Mouse (Mus musculus): Measurements from ENCODE around the gene Neurl1a. TPM values are rescaled to one million over a fixed set of nuclear protein-coding genes. Genes with fewer than 3 reads are reported as not detected.
A peak's percentile ranks its signal among the peaks of the same experiment; 100 is the strongest.

Neurl1a gene
- polyA plus RNA-seq, 1 experiment from 2014 or later, result 6.3 TPM

GRCm38 (mm10) chr19:47148267-47148847, 30.3 kb upstream of the Neurl1a start:
- peaks cover 14% of the 10 kb centered on the region for H3K27me3 ChIP-seq (replicated peaks)
- no peak for ATAC-seq (ENCODE audit: low FRiP score, low read depth)
- H3K9me3 ChIP-seq, result no peaks in the 10 kb centered on the region
- no peak overlapping the region for H3K4me3 ChIP-seq
- H3K36me3 ChIP-seq, result no peaks in the 10 kb centered on the region
- H3K4me2 ChIP-seq (replicated peaks), result no peak overlapping the region
- H3K4me1 ChIP-seq, result no peaks in the 10 kb centered on the region
- H3K27ac ChIP-seq, result no peak overlapping the region
- no peak overlapping the region for H3K9ac ChIP-seq
- WGBS, result 81% methylated on average over 5 of the region's 5 CpGs

GRCm38 (mm10) chr19:47149854-47150253, 28.8 kb upstream of the Neurl1a start:
- Histone ChIP-seq H3K9me3 (no peaks in the 10 kb centered on the region), H3K4me1 (no peaks in the 10 kb centered on the region), H3K36me3 (no peaks in the 10 kb centered on the region), H3K27ac (no peak overlapping the region), H3K9ac (no peak overlapping the region), H3K4me3 (no peak overlapping the region), H3K4me2 (replicated peaks) (no peak overlapping the region), H3K27me3 (replicated peaks) (peaks cover 14% of the 10 kb centered on the region)
- WGBS, result 46% methylated on average over 4 of the region's 4 CpGs
- ATAC-seq (ENCODE audit: low FRiP score, low read depth), result no peak

GRCm38 (mm10) chr19:47151332-47152061, 27.1 kb upstream of the Neurl1a start:
- WGBS, result 30% methylated on average over 32 of the region's 32 CpGs
- ATAC-seq (ENCODE audit: low FRiP score, low read depth), result no peak; the same call in 1 of the 2 replicates
- H3K27ac ChIP-seq, result no peak overlapping the region

GRCm38 (mm10) chr19:47152062-47152369, 26.6 kb upstream of the Neurl1a start:
- peak overlapping the region; percentile 25 for H3K4me3 ChIP-seq
- H3K27me3 ChIP-seq (replicated peaks), result peaks cover 14% of the 10 kb centered on the region
- H3K27ac ChIP-seq, result no peak overlapping the region
- ATAC-seq (ENCODE audit: low FRiP score, low read depth), result no peak
- 63% methylated on average over 12 of the region's 12 CpGs for WGBS
- H3K4me1 ChIP-seq, result no peaks in the 10 kb centered on the region
- no peaks in the 10 kb centered on the region for H3K9me3 ChIP-seq
- H3K36me3 ChIP-seq, result no peaks in the 10 kb centered on the region
- H3K9ac ChIP-seq, result 0 out of 2 replicates have a peak overlapping the region, but pooled peaks have one; percentile 8
- H3K4me2 ChIP-seq (replicated peaks), result peak overlapping the region; percentile 58

More at GRCm38 (mm10) chr19:47151332-47152061, 27.1 kb upstream of the Neurl1a start:
- Histone ChIP-seq H3K4me2 (replicated peaks) (peak overlapping the region; percentile 58), H3K36me3 (no peaks in the 10 kb centered on the region), H3K9me3 (no peaks in the 10 kb centered on the region), H3K27me3 (replicated peaks) (peaks cover 14% of the 10 kb centered on the region), H3K4me1 (no peaks in the 10 kb centered on the region), H3K9ac (0 out of 2 replicates have a peak overlapping the region, but pooled peaks have one; percentile 8), H3K4me3 (peak overlapping the region; percentile 25)

- Histone ChIP-seq H3K4me2 (replicated peaks) (no peak overlapping the region), H3K4me3 (no peak overlapping the region), H3K4me1 (no peaks in the 10 kb centered on the region), H3K36me3 (no peaks in the 10 kb centered on the region), H3K27me3 (replicated peaks) (peaks cover 14% of the 10 kb centered on the region), H3K9me3 (no peaks in the 10 kb centered on the region), H3K9ac (no peak overlapping the region), H3K27ac (no peak overlapping the region)
- 86% methylated on average over 7 of the region's 7 CpGs for WGBS
- ATAC-seq (ENCODE audit: low FRiP score, low read depth), result no peak
Measured at GRCm38 (mm10) chr19:47153767-47154166, 24.9 kb upstream of the Neurl1a start.

GRCm38 (mm10) chr19:47157664-47158063, 21.0 kb upstream of the Neurl1a start, which contains the start of gene Calhm3:
TSS of gene Calhm3 (minus strand) at chr19:47157764.
- H3K4me1 ChIP-seq, result no peaks in the 10 kb centered on the region
- no peak for ATAC-seq (ENCODE audit: low FRiP score, low read depth)
- H3K9ac ChIP-seq, result no peak within 1 kb of the TSS
- H3K4me3 ChIP-seq, result no peak within 1 kb of the TSS
- no peaks in the 10 kb centered on the region for H3K36me3 ChIP-seq
- no peak within 1 kb of the TSS for H3K4me2 ChIP-seq (replicated peaks)
- WGBS, result 78% methylated on average over 11 of the region's 11 CpGs
- H3K27me3 ChIP-seq (replicated peaks), result no peaks in the 10 kb centered on the region
- no peak within 1 kb of the TSS for H3K27ac ChIP-seq
- H3K9me3 ChIP-seq, result no peaks in the 10 kb centered on the region

GRCm38 (mm10) chr19:47161669-47162068, 17.0 kb upstream of the Neurl1a start:
- H3K4me1 ChIP-seq, result no peaks in the 10 kb centered on the region
- H3K4me2 ChIP-seq (replicated peaks), result no peak overlapping the region
- no peak for ATAC-seq (ENCODE audit: low FRiP score, low read depth)
- no peak overlapping the region for H3K9ac ChIP-seq
- no peak overlapping the region for H3K27ac ChIP-seq
- WGBS, result 67% methylated on average over 4 of the region's 4 CpGs
- H3K4me3 ChIP-seq, result no peak overlapping the region
- H3K9me3 ChIP-seq, result no peaks in the 10 kb centered on the region
- no peaks in the 10 kb centered on the region for H3K27me3 ChIP-seq (replicated peaks)
- no peaks in the 10 kb centered on the region for H3K36me3 ChIP-seq

GRCm38 (mm10) chr19:47163176-47163744, 15.4 kb upstream of the Neurl1a start:
- WGBS, result 93% methylated on average over 6 of the region's 6 CpGs
- H3K4me3 ChIP-seq, result no peak overlapping the region
- no peak overlapping the region for H3K27ac ChIP-seq
- H3K9me3 ChIP-seq, result no peaks in the 10 kb centered on the region
- H3K9ac ChIP-seq, result no peak overlapping the region
- no peak for ATAC-seq (ENCODE audit: low FRiP score, low read depth)
- H3K4me2 ChIP-seq (replicated peaks), result no peak overlapping the region
- H3K27me3 ChIP-seq (replicated peaks), result 0 out of 2 replicates have a peak, but pooled peaks cover 3% of the 10 kb centered on the region
- H3K36me3 ChIP-seq, result no peaks in the 10 kb centered on the region
- H3K4me1 ChIP-seq, result no peaks in the 10 kb centered on the region

GRCm38 (mm10) chr19:47166758-47167157, 11.9 kb upstream of the Neurl1a start:
- H3K4me3 ChIP-seq, result no peak overlapping the region
- no peak overlapping the region for H3K9ac ChIP-seq
- no peak overlapping the region for H3K4me2 ChIP-seq (replicated peaks)
- whole genome bisulfite sequencing, result 15% methylated on average over 3 of the region's 3 CpGs
- H3K4me1 ChIP-seq, result no peaks in the 10 kb centered on the region
- H3K27ac ChIP-seq, result no peak overlapping the region
- H3K36me3 ChIP-seq, result no peaks in the 10 kb centered on the region
- no peaks in the 10 kb centered on the region for H3K9me3 ChIP-seq
- 0 out of 2 replicates have a peak, but pooled peaks cover 3% of the 10 kb centered on the region for H3K27me3 ChIP-seq (replicated peaks)
- ATAC-seq (ENCODE audit: low FRiP score, low read depth), result no peak

GRCm38 (mm10) chr19:47167617-47168214, 10.9 kb upstream of the Neurl1a start:
- H3K9ac ChIP-seq, result no peak overlapping the region
- no peak overlapping the region for H3K27ac ChIP-seq
- H3K9me3 ChIP-seq, result no peaks in the 10 kb centered on the region
- no peak for ATAC-seq (ENCODE audit: low FRiP score, low read depth)
- no peaks in the 10 kb centered on the region for H3K36me3 ChIP-seq
- H3K4me3 ChIP-seq, result no peak overlapping the region
- 0 out of 2 replicates have a peak, but pooled peaks cover 3% of the 10 kb centered on the region for H3K27me3 ChIP-seq (replicated peaks)
- H3K4me1 ChIP-seq, result no peaks in the 10 kb centered on the region
- H3K4me2 ChIP-seq (replicated peaks), result peak overlapping the region; percentile 34; the same call in 1 of the 2 replicates
- WGBS, result 73% methylated on average over 7 of the region's 7 CpGs

GRCm38 (mm10) chr19:47168223-47168622, 10.4 kb upstream of the Neurl1a start:
- no peaks in the 10 kb centered on the region for H3K36me3 ChIP-seq
- no peak overlapping the region for H3K9ac ChIP-seq
- 0 out of 2 replicates have a peak, but pooled peaks cover 3% of the 10 kb centered on the region for H3K27me3 ChIP-seq (replicated peaks)
- peak overlapping the region; percentile 34 for H3K4me2 ChIP-seq (replicated peaks)
- no peaks in the 10 kb centered on the region for H3K9me3 ChIP-seq
- WGBS, result 14% methylated on average over 13 of the region's 13 CpGs
- peak; percentile 4; the same call in 1 of the 2 replicates for ATAC-seq (ENCODE audit: low FRiP score, low read depth)
- H3K27ac ChIP-seq, result no peak overlapping the region
- H3K4me1 ChIP-seq, result no peaks in the 10 kb centered on the region
- no peak overlapping the region for H3K4me3 ChIP-seq

GRCm38 (mm10) chr19:47168793-47169412, 9.7 kb upstream of the Neurl1a start:
- ATAC-seq (ENCODE audit: low FRiP score, low read depth), result no peak
- no peaks in the 10 kb centered on the region for H3K4me1 ChIP-seq
- WGBS, result 30% methylated on average over 11 of the region's 11 CpGs

More at GRCm38 (mm10) chr19:47168793-47169412, 9.7 kb upstream of the Neurl1a start:
- H3K36me3 ChIP-seq, result no peaks in the 10 kb centered on the region
- H3K27me3 ChIP-seq (replicated peaks), result 0 out of 2 replicates have a peak, but pooled peaks cover 3% of the 10 kb centered on the region
- no peaks in the 10 kb centered on the region for H3K9me3 ChIP-seq
- peak overlapping the region; percentile 34 for H3K4me2 ChIP-seq (replicated peaks)
- no peak overlapping the region for H3K27ac ChIP-seq
- H3K4me3 ChIP-seq, result no peak overlapping the region
- H3K9ac ChIP-seq, result no peak overlapping the region
